Mouse (Mus musculus) stomach, postnatal 0 days (tissue): ENCODE data around the gene Grtp1.

Experiments
- CTCF ChIP-seq: IDR thresholded peaks from 2 replicates; pipeline ENCODE4 v1.5.1; 2016; ENCODE audit warnings: antibody characterized with exemption, low read depth, mild to moderate bottlenecking, moderate library complexity
- EP300 ChIP-seq: optimal IDR thresholded peaks from 2 replicates; pipeline ENCODE3; 2016; ENCODE audit warnings: antibody characterized with exemption

- TF ChIP-seq CTCF (no peak), EP300 (no peak)
These were observed 23.1 kb downstream of the Grtp1 start for GRCm38 (mm10) chr8:13177173-13177852.
